Mouse (Mus musculus) embryonic facial prominence, embryonic 13.5 days (tissue): ENCODE measurements around the gene Tbc1d16. TPM values are rescaled to one million over a fixed set of nuclear protein-coding genes. Genes with fewer than 3 reads are reported as not detected.
A peak's percentile ranks its signal among the peaks of the same experiment; 100 is the strongest.

Experiments used
- ATAC-seq: fragments of 200-750 bp; cut with Nextera tagmentation; 2 replicates; pipeline ENCODE4 v1.8.0; 2017; ENCODE audit warnings: low read depth; ENCODE audit not compliant: insufficient number of reproducible peaks, insufficient read depth, low FRiP score, low TSS enrichment
- H3K27ac ChIP-seq: fragments of 300-500 bp; sonication (generic); 2 replicates; pipeline ENCODE4 v1.5.1; 2015; ENCODE audit warnings: moderate library complexity, mild to moderate bottlenecking, inconsistent platforms
- H3K27me3 ChIP-seq: fragments of 300-500 bp; sonication (generic); 2 replicates; pipeline ENCODE4 v1.6.1; 2015; ENCODE audit warnings: mild to moderate bottlenecking, inconsistent platforms
- H3K36me3 ChIP-seq: fragments of 300-500 bp; sonication (generic); 2 replicates; pipeline ENCODE4 v1.6.1; 2015; ENCODE audit warnings: mild to moderate bottlenecking, inconsistent platforms
- H3K4me1 ChIP-seq: fragments of 300-500 bp; sonication (generic); 2 replicates; pipeline ENCODE4 v1.6.1; 2015; ENCODE audit warnings: inconsistent platforms
- H3K4me2 ChIP-seq: fragments of 300-500 bp; sonication (generic); 2 replicates; pipeline ENCODE4 v1.6.1; 2015; ENCODE audit warnings: moderate library complexity, mild to moderate bottlenecking, inconsistent platforms
- H3K4me3 ChIP-seq: fragments of 300-500 bp; sonication (generic); 2 replicates; pipeline ENCODE4 v1.5.1; 2015; ENCODE audit warnings: mild to moderate bottlenecking, inconsistent platforms
- H3K9ac ChIP-seq: fragments of 300-500 bp; sonication (generic); 2 replicates; pipeline ENCODE4 v1.6.1; 2015; ENCODE audit warnings: mild to moderate bottlenecking, inconsistent platforms
- H3K9me3 ChIP-seq: fragments of 300-500 bp; sonication (generic); 2 replicates; pipeline ENCODE4 v1.6.1; 2016; ENCODE audit warnings: inconsistent platforms
- WGBS: fragments of 180-500 bp; shearing (Covaris S2); methylation state at CpG from one replicate; pipeline ENCODE4 v1.1.7; 2015; ENCODE audit warnings: mixed read lengths; 5-methylcytosine and 5-hydroxymethylcytosine counted together
- polyA plus RNA-seq: library from polyadenylated mRNA; unstranded; fragments of >200 nt; fragmentation: Nextera tagmentation; extraction: Ambion mirVana; gene quantifications from 2 replicates; pipeline ENCODE4 v1.2.1, GENCODE M21; 2015

Gene Tbc1d16
- polyA plus RNA-seq, 1 experiment from 2014 or later = 24.9 TPM

DNA sequence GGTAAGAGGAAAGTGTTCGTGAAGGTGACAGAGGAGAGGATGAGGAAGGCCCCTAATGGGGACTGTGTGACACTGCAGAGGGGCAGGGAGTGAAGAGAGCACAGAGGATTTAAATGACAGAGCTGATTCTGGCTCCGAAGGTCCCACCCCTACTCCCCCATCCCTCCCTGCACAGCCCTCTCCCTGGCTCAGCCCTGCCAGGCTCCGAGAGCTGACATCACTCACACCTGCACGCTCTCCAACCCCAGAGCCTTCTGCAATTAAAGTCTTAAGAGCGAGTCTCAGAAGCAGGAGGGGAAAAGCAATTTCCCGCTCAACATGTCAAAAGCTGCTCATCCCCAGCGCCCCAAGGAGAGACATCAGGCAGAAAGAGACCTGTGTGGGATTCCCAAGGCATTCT is 109.4 kb downstream of the Tbc1d16 start:
- no peak overlapping the region for H3K27ac ChIP-seq
- peaks cover 4% of the 10 kb centered on the region; the same call in 1 of the 2 replicates for H3K27me3 ChIP-seq
- H3K36me3 ChIP-seq = no peaks in the 10 kb centered on the region
- WGBS = 14% methylated on average over 7 of the region's 7 CpGs
- no peak overlapping the region for H3K4me2 ChIP-seq
- no peak overlapping the region for H3K9ac ChIP-seq
- no peaks in the 10 kb centered on the region for H3K9me3 ChIP-seq
- 0 out of 2 replicates have a peak, but pooled peaks cover 7% of the 10 kb centered on the region for H3K4me1 ChIP-seq
- H3K4me3 ChIP-seq = no peak overlapping the region
- no peak for ATAC-seq

- H3K36me3 ChIP-seq = no peaks in the 10 kb centered on the region
- H3K9ac ChIP-seq = 0 out of 2 replicates have a peak overlapping the region, but pooled peaks have one; percentile 27
- WGBS = 45% methylated on average over 7 of the region's 7 CpGs
- no peak overlapping the region for H3K4me2 ChIP-seq
- no peak overlapping the region for H3K27ac ChIP-seq
- H3K4me1 ChIP-seq = 0 out of 2 replicates have a peak, but pooled peaks cover 7% of the 10 kb centered on the region
- no peaks in the 10 kb centered on the region for H3K9me3 ChIP-seq
- peaks cover 4% of the 10 kb centered on the region; the same call in 1 of the 2 replicates for H3K27me3 ChIP-seq
- no peak overlapping the region for H3K4me3 ChIP-seq
- ATAC-seq = no peak
These were observed 110.4 kb downstream of the Tbc1d16 start for GRCm38 (mm10) chr11:119117945-119118344.

GRCm38 (mm10) chr11:119116992-119117391 is 111.3 kb downstream of the Tbc1d16 start:
- no peak overlapping the region for H3K9ac ChIP-seq
- WGBS = 66% methylated on average over 4 of the region's 4 CpGs

GRCm38 (mm10) chr11:119112721-119113120 is 115.6 kb downstream of the Tbc1d16 start:
- Histone ChIP-seq H3K9ac (no peak overlapping the region), H3K27ac (no peak overlapping the region), H3K27me3 (no peaks in the 10 kb centered on the region; the same call in 1 of the 2 replicates), H3K36me3 (no peaks in the 10 kb centered on the region), H3K9me3 (0 out of 2 replicates have a peak, but pooled peaks cover 4% of the 10 kb centered on the region), H3K4me1 (0 out of 2 replicates have a peak, but pooled peaks cover 2% of the 10 kb centered on the region), H3K4me2 (no peak overlapping the region), H3K4me3 (no peak overlapping the region)
- no peak for ATAC-seq

More at GRCm38 (mm10) chr11:119116992-119117391, 111.3 kb downstream of the Tbc1d16 start:
- Histone ChIP-seq H3K36me3 (no peaks in the 10 kb centered on the region), H3K4me3 (no peak overlapping the region), H3K27ac (no peak overlapping the region), H3K4me2 (no peak overlapping the region), H3K27me3 (peaks cover 4% of the 10 kb centered on the region; the same call in 1 of the 2 replicates), H3K9me3 (no peaks in the 10 kb centered on the region), H3K4me1 (0 out of 2 replicates have a peak, but pooled peaks cover 7% of the 10 kb centered on the region)
- no peak for ATAC-seq

DNA sequence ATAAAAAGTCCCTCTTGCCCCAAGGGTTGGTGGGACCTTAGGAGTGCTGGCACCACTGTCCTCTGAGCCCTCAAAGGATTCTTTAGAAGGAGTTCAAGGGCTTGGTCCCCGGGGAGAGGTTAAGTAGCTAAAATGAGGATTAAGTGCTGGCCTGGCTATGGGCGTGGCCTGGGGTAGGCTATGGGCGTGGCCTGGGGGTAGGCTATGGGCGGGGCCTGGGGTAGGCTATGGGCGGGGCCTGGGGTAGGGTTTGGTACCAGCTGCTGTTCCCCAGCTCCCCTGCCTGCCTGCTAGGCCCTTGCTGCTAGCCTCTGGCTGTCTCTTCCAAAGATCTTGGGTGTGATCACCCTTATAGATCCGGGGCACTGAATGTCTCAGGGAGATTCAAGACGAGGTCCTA is 117.0 kb downstream of the Tbc1d16 start:
- Histone ChIP-seq H3K27me3 (peaks cover 3% of the 10 kb centered on the region; the same call in 1 of the 2 replicates), H3K27ac (no peak overlapping the region), H3K36me3 (no peaks in the 10 kb centered on the region), H3K4me3 (no peak overlapping the region), H3K4me1 (peaks cover 4% of the 10 kb centered on the region; the same call in 1 of the 2 replicates), H3K4me2 (no peak overlapping the region), H3K9ac (no peak overlapping the region), H3K9me3 (0 out of 2 replicates have a peak, but pooled peaks cover 4% of the 10 kb centered on the region)
- 15% methylated on average over 7 of the region's 7 CpGs for WGBS
- no peak for ATAC-seq

DNA sequence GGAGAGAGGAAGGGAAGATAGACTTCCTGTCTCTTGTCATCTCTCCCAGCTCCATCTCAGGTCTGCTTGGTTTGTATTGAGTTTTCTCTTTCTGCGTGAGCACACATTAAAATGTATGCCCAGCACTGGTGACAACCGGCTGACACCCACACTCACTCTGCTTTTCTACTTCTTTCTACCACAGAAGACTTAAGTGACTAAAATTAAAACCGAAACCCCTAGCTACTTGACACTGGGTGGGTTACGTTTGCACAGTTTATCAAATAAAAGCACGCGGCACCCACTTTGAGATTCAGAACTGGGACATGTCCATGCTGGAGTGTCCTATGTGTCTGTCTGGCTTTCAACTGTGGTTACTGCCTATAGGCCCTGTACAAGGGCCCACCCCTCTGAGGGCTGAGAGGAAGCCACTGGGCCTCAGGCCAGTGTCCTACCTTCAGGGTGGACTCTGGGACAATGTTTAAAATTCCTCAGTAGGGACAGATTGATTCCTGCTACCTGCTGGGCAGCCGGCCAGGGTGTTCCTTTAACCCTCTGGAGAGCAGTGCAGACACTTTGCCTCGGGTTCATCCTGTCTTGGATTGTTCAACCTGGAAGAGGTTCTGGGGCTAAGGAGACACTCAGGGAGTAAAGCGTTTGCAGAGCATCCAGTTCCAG is 118.8 kb downstream of the Tbc1d16 start:
- 0 out of 2 replicates have a peak, but pooled peaks cover 4% of the 10 kb centered on the region for H3K9me3 ChIP-seq
- no peak overlapping the region for H3K27ac ChIP-seq
- H3K27me3 ChIP-seq = peaks cover 3% of the 10 kb centered on the region; the same call in 1 of the 2 replicates
- peaks cover 14% of the 10 kb centered on the region for H3K4me1 ChIP-seq
- H3K4me3 ChIP-seq = no peak overlapping the region
- H3K9ac ChIP-seq = no peak overlapping the region
- no peaks in the 10 kb centered on the region for H3K36me3 ChIP-seq
- 67% methylated on average over 9 of the region's 9 CpGs for WGBS
- H3K4me2 ChIP-seq = no peak overlapping the region
- no peak for ATAC-seq

DNA sequence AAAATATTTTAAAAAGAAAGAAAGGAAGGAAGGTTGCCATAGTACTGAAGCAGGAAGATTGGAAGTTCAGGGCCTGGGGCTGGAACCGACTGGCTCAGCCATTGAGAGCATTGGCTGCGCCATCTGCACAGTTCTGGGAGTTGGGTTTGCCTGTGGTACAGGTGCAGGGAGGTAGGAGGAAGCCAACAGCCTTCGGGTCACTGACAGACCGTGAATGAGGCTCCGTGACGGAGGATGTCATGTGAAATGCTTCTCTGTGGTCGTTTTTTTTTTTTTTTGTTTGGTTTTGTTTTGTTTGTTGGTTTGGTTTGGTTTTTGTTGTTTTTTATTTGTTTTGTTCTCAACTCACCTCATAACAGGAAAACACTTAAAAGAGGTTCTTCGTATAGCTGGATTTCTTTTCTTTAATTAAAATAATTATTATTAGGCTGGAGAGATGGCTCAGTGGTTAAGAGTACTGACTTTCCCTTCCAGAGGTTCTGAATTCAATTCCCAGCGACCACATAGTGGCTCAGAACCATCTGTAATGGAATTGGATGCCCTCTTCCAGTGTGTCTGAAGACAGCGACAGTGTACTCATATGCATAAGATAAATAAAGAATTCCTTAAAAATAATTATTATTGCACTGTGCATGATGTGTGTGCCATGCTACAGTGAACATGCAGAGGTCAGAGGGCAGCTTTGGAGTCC is 119.6 kb downstream of the Tbc1d16 start:
- Histone ChIP-seq H3K9ac (no peak overlapping the region), H3K9me3 (0 out of 2 replicates have a peak, but pooled peaks cover 4% of the 10 kb centered on the region), H3K4me3 (no peak overlapping the region), H3K4me2 (no peak overlapping the region), H3K4me1 (peaks cover 14% of the 10 kb centered on the region), H3K36me3 (no peaks in the 10 kb centered on the region), H3K27ac (no peak overlapping the region), H3K27me3 (peaks cover 3% of the 10 kb centered on the region; the same call in 1 of the 2 replicates)
- 75% methylated on average over 10 of the region's 10 CpGs for WGBS
- ATAC-seq = no peak

DNA sequence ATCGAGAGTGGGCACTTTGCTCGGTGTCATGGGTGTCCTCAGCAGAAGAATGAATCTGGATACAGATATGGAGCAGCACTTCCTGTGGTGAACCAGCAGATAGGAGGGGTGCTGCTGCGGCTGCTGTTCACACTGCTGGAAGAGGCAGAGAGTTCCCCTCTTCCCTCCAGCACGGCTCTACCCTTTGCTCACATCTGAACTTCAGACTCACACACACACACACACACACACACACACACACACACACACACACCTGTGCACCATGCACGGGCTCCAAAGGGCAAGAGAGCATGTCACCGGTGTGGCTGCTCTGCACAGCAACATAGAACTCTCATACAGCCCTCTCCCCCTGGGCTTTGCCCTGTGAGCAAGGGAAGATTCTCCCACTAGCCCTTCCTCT is 122.0 kb downstream of the Tbc1d16 start:
- no peak overlapping the region for H3K27ac ChIP-seq
- 42% methylated on average over 6 of the region's 6 CpGs for WGBS
- H3K4me3 ChIP-seq = no peak overlapping the region
- no peak for ATAC-seq
- H3K9me3 ChIP-seq = 0 out of 2 replicates have a peak, but pooled peaks cover 4% of the 10 kb centered on the region
- H3K36me3 ChIP-seq = no peaks in the 10 kb centered on the region
- H3K27me3 ChIP-seq = peaks cover 3% of the 10 kb centered on the region; the same call in 1 of the 2 replicates
- H3K4me1 ChIP-seq = peaks cover 14% of the 10 kb centered on the region
- H3K4me2 ChIP-seq = no peak overlapping the region; the same call in 1 of the 2 replicates
- no peak overlapping the region for H3K9ac ChIP-seq

DNA sequence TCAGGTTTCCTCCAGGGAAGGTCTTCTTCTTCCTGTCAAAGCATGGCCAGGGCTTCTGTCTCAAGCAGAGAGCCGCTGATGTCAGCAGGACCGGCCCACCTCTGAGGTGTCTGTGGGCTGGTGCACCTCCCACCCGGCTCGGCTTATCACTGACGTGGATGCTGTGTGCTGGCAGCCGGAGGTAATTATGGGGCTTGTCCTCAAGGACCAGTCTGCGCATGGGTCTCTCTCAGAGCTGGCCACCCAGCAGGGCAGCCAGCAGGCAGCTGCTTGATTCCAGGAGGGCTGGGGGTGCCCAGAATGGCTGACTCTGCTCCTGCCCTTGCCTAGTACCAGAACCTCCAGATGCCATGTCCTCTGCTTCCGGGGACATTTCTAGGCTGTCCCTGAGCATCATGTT is 122.6 kb downstream of the Tbc1d16 start:
- no peak for ATAC-seq
- 30% methylated on average over 8 of the region's 8 CpGs for WGBS
- Histone ChIP-seq H3K9me3 (0 out of 2 replicates have a peak, but pooled peaks cover 4% of the 10 kb centered on the region), H3K9ac (0 out of 2 replicates have a peak overlapping the region, but pooled peaks have one; percentile 17), H3K4me1 (peaks cover 14% of the 10 kb centered on the region), H3K27ac (0 out of 2 replicates have a peak overlapping the region, but pooled peaks have one; percentile 11), H3K4me2 (peak overlapping the region; percentile 31), H3K36me3 (no peaks in the 10 kb centered on the region), H3K27me3 (peaks cover 3% of the 10 kb centered on the region; the same call in 1 of the 2 replicates), H3K4me3 (no peak overlapping the region)

DNA sequence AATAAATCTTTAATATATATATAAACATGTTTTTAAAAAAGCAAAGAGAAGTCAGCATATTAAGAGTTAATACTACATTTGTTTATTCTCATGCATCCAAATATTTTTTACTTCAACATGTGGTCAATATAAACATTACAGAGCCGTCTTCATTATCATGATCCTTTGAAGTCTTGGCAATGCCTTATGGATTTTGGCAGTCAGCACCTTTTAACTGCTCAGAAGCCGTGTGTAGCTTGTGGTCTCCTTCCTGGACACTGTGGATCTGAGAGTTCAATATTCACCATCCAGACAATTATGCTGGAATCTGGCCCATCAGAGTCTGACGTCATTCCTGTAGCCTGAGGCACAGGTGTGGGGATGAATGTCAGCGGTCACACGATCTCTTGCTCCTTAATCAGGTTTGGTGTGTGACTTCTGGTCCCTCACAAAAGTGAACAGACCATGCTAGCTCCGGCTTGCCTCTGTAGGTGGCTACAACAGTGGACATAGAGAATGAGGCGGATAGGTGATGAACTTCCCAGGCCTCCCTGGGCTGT is 123.2 kb downstream of the Tbc1d16 start:
- Histone ChIP-seq H3K36me3 (no peaks in the 10 kb centered on the region), H3K4me1 (peaks cover 14% of the 10 kb centered on the region), H3K27me3 (peaks cover 3% of the 10 kb centered on the region; the same call in 1 of the 2 replicates), H3K4me3 (no peak overlapping the region), H3K9me3 (no peaks in the 10 kb centered on the region), H3K9ac (no peak overlapping the region), H3K4me2 (no peak overlapping the region), H3K27ac (no peak overlapping the region)
- no peak for ATAC-seq
- 41% methylated on average over 7 of the region's 7 CpGs for WGBS

DNA sequence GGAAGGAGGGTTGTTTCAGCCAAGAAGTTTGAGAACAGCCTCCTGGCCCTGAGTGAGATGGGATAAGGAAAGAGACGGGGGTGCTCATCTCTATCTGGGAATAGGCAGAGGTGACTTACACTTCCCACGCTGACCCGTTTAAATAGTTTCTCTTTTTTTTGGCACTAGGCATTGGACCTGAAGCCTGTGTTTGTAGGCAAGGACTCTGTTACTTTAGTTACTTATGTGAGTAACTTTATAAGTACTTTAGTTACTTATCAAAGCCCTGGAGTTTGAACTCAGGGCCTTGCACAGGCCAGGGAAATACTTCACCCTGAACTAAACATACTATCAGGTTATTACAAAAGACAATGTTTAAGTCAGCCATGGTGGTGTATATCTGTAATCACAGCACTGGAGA is 124.3 kb downstream of the Tbc1d16 start:
- WGBS = 75% methylated on average over 3 of the region's 3 CpGs
- Histone ChIP-seq H3K9me3 (no peaks in the 10 kb centered on the region), H3K4me2 (no peak overlapping the region), H3K4me3 (no peak overlapping the region), H3K27me3 (0 out of 2 replicates have a peak, but pooled peaks cover 3% of the 10 kb centered on the region), H3K27ac (no peak overlapping the region), H3K36me3 (no peaks in the 10 kb centered on the region), H3K4me1 (peaks cover 14% of the 10 kb centered on the region), H3K9ac (no peak overlapping the region)
- ATAC-seq = no peak
